Mouse (Mus musculus): ENCODE measurements around the gene Ddx11.

Ddx11 gene

DNA sequence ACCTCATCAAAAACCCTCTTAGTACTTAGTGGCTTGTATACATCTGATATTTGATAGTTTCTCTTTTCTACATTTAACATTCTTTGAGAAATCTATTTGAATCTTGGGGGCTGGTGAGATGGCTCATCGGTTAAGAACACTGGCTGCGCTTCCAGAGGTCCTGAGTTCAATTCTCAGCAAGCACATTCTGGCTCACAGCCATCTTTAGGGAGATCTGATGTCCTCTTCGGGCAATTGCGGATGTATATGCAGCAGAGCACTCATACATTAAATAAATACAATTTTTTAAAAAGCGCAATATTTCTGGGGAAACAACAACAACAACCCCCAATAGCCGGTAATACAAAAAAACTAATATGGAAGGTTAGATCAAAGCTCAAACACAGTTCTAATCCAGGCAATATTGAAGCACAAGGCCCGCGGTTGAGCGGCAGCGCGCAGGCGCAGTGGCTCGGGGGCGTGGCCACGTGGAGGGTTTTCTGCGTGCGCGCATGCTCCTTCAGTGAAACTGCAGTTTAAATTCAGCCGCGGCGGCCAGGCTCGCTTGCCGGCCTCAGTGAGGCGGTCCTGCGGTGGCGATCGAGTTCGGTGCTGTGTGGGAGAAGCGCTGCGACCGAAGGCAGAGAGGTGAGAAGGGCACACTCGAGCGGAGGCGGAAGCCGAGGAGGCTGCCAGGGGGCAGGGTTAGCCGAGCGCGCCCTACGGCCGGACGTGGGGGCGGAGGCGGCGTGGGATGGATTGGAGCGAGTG lies at the start of gene Ddx11:
Ddx11 (plus strand) TSS at position 455 of the 750 bp plus-strand sequence.
- DNase-seq (ENCODE audit: extremely low spot score), result peak; percentile 93

DNA sequence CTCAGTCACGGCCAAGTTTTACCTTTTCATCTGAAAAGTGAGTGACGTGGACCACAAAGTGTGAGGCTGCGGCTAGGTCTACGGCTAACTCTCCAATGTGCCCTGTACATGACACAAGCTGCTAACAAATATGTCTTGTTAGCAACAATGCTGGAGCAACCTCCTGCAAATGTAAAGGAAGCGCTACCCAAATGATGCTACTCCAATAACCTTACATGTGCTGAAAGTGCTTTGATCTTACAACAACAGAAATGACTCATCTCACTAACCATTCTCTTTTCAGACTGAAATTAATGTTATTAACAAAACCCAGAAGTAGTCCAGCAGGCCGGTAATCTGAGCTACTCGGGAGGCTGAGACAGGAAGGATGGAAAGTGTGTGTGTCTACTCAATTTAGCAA lies 49.3 kb upstream of the Ddx11 start:
- no peak for DNase-seq (ENCODE audit: extremely low spot score)

DNA sequence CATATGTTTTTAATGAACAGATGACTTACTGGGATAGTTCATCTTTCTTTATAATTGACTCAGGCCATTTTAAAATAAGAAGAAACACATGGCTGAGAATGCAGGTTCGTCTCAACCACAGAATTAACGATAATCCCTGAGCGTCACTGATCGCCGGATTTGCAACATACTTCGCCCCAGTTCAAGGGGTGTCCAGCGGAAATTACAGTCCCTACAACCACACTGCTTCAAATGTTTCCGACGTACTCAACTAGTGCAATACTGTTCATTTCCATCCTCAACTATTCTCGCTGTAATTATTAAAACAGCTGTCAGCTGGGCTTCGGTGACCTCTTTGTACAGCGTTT lies 47.5 kb upstream of the Ddx11 start:
- peak; percentile 39 for DNase-seq (ENCODE audit: extremely low spot score)

DNA sequence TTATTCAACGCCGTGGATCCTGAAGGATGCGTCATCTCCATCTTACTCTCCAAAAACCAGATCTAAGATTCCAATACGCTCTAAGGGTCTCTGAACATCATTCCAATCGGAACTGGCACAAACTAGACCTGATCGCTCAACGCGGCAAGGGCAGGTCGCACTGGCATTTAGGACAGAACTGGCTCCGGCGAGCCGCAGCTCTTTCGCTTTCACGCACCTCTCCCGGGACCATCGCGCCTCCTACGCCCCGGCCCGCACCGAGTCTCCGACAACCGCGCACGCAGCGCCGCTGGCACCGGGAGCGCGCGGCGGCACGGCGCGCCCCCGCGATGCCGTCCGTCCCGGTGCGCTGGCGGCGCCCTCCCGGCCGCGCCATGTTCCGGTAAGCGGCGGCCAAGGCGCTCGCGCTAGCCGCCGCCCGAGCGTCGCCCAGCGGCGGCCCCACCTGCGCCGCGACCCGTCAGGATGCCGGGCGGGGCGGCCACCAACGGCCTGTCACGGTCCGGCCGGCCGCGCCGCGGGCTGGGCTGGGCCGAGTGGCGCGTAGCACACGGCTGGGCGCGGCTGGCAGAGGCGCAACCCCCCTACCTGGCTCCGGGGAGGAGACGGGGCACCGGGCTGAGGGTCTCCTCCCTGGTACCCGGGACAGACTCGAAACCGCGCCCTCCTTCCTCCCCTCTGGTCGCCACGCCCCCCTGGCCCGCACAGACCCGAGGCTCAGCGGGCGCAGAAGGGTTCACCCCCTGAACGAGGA lies 47.0 kb upstream of the Ddx11 start:
- DNase-seq (ENCODE audit: extremely low spot score), result no peak

DNA sequence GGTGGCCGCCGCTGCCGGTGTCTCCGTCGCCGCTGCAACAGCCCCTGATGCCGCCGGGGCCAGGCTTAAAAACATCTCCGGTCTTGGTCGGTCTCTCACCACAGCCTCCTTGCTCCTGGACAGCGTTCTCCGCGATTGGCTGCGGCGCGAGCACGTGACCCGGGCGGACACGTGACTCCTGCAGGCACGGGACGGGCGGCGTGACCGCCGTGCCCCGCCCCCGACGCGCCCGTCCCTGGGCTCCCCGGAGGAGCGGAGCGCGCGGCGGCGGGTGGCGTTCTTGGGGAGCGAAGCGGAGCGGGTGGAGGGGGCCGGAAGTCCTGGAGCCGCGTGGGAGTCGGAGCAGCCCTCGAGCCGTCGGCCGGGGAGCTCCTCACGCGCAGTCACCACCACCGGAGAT lies 46.4 kb upstream of the Ddx11 start, which contains the start of gene Ankrd12:
Ankrd12 (minus strand) TSS at position 156 of the 400 bp plus-strand sequence.
- peak; percentile 92 for DNase-seq (ENCODE audit: extremely low spot score)

DNA sequence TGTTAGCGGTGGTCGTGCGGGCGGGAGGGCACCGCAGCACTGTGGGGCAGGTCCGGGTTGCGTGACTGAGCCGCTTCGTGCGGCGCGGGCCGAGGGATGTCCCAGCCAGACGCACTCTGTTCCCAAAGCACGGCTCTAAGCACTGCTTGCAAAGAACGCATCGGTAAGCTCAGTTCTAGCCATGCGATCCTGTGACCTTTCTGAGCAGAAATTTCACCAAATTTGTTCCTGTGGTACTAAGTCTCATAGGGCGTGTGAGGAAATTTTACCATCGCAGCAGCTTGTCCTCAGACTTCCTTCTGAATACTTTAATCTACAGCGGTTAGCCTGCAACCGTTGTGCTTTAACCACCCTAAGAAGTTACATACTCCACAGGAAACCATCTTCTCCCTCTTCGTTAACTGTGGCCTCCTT lies 45.9 kb upstream of the Ddx11 start:
- DNase-seq (ENCODE audit: extremely low spot score), result no peak

DNA sequence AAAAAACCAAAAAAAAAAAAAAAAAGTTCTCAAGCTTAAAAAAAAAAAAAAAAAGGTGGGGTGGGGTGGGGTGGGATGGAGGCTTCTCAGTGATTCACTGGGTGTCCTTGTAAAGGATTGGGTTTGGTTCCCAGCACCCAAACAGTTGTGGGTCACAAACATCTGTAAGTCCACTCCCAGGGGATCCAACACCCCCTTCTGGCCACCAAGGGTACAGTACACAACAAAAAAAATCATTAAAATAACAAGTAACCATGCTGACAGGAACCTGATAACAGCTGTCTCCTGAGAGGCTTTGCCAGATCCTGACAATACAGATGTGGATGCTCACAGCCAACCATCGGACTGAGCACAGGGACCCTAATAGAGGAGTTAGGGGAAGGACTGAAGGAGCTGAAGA lies 38.8 kb upstream of the Ddx11 start:
- no peak for DNase-seq (ENCODE audit: extremely low spot score)

DNA sequence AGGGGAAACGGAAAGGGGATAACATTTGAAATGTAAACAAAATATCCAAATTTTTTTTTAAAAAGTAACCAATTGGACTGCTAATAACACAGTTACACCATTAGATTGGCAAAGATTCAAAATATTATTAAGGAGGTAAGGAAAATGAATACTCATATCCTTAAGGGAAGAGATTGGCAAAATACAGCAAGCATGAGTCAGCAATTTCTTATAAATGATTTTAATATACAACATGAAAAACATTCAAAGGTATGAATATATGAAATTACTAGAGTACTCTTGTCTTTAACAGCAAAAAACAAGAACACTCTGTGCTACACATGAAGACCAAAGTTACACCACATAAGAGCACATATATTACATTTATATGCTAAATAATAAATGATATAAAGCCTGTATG lies 38.3 kb upstream of the Ddx11 start:
- no peak for DNase-seq (ENCODE audit: extremely low spot score)

DNA sequence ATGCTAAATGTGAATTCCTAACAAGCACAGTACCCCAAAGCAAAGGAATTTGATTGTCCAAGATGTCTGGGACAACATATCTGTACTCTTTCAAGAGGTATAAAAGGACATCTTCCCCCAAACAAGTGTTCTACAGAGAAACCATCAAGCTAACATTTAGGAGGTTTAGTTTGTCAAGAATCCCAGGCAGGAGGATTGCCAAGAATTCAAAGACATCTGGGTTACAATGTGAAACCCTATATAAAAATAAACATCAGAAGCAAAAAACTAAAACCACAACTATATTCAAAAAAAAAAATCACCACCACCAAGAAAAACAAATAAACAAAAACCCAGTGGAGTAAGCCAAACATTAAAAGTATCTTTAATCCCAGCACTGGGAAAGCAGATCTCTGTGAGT lies 33.1 kb upstream of the Ddx11 start:
- no peak for DNase-seq (ENCODE audit: extremely low spot score)

DNA sequence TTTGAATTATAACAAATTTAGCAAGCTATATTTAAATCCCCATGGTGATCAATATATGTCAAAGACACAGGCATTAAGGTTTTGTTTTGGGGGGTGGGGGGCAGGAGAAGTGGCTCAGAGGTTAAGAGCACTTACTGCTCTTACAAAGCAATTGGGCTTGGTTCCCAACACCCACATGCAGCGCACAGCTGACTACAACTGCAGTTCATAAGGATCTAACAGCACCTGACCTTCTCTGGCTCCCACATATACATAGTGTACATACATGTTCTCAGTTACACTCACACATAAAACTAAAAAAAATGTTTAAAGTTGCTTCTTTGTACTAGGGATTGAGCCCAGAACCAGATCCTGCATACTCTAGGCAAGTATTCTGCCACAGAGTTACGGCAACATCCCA lies 31.9 kb upstream of the Ddx11 start:
- no peak for DNase-seq (ENCODE audit: extremely low spot score)

DNA sequence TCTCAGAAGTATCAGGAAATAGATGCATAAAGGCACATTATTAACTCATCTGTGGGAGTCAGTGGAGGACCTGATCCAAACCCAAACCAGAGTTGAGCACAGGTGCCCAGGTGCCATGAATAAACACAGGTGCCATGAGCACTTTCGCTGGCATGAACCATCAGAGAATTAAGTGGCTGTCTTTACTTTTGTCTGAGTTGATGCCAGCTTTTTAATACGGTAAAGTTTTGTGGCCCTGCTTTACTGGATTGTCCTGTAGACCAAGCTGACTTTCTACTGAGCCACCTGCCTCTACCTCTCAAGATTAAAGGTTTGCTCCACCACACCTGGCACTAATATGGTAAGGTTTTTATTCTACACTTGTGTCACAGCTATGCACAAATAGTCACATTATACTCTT lies 31.3 kb upstream of the Ddx11 start:
- DNase-seq (ENCODE audit: extremely low spot score), result no peak

DNA sequence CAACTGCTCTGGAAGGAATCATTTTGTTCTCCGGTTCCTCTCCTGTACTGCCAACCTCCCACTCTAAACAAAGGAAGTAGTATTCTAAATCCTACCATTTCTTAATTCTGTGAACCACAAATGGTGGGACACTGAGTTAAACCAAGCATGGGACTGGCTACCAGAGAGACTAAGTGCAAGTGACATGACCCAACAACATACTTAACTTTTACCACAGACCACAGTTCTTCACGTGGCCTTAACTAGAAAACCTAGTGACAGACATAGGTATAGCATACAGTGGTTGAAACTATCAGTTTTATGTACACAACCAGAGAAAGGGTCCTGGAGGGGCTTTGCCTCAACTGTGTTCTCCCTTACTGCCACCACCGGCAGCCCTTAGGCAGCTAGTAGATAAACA lies 30.7 kb upstream of the Ddx11 start:
- no peak for DNase-seq (ENCODE audit: extremely low spot score)

DNA sequence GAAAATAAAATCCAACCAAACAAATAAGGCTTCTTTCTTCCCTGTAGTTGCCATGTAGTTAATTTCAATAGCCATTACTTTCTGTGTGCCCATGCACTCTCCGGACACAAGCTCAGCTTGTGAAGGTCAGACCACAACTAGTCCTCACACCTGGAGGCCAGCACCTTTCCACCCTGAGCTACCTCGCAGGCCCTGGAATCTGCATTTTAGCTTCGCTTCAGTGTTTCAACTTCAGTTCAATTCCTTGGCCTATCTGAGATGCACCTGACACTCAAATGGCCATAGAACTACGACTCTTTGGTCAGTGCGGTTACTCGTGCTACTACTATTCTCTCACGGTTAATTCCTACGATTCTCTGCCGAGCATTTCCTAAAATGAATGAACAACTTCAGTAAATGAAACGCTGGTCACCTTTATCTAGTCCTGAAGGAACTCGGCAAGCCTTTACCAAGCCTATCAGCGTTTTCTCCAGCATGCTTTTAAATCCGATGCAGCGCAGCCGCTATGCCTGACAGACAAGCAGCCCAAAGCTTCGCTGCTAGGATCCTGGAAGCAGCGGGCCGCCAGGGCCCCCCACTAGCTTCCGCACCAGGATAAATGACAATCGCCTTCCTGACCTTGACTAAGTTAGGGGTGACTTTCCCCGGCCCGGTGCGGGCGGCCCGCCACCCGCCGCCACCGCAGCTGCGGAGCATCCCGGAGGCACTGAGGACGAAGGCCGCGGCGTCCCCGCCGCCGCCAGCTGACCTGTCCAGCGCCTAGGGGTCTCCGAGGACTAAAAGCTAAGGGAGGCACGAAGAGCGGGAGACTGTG lies 22.5 kb upstream of the Ddx11 start:
- no peak for DNase-seq (ENCODE audit: extremely low spot score)

DNA sequence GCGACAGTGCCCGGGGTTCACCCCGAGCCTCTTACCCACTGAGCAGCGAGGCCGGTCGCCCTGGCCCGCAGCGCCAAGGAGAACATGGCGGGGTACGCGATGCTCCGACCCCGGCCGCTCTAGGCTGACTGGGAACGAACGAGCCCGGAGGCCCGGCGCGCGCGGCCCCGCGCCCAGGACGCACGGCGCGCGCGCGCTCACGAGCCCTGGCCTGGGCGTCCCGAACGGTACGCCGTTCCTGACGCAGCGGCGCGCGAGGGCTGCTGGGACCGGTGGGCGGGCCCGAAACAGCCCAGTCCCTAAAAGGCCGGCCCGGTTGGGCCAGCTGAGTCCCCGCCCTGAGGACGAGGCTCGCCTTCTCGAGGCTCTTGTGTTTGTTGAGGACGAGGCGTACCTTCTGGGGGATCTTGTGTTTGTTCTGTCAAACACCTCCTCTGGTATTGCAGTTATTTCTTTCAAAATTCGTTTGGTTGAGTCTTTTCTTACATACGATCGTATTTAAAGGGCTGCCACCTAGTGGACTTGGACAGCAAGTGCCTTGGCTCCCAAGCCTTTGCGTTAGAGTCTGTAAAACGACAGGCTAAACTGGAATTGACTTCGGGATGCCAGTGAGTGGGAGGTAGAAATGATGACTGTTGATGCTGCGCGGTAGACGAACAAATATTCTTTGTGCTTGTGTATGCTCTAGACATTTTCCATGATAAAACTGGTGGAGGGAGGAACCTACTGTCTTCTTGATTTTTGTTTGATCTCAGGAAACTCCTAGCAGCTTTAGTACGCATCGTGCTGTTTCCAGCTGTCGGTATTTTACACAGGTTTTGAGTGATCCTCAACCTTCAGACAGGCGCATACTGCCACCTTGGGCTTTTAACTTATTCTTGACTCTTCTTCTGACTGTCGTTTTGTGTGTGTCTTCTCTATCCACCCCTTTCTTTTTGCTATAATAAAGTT lies 21.7 kb upstream of the Ddx11 start, which contains the start of gene Ndufv2:
Ndufv2 (minus strand) TSS at position 180 of the 951 bp plus-strand sequence.
- peak; percentile 96 for DNase-seq (ENCODE audit: extremely low spot score)

DNA sequence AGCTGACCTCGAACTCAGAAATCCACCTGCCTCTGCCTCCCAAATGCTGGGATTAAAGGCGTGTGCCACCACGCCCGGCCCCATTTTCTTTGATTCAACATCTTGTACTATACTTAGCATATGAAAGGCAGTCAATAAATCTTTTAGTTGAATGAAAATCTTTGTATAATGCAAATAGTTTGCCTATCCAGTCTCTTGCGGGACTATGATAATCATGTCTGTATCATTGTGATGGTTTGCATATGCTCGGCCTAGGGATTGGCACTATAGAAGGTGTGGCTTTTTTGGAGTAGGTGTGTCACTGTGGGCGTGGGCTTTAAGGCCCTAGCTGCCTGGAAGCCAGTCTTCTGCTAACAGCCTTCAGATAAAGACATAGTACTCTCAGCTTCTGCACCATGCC lies 19.2 kb upstream of the Ddx11 start:
- no peak for DNase-seq (ENCODE audit: extremely low spot score)

DNA sequence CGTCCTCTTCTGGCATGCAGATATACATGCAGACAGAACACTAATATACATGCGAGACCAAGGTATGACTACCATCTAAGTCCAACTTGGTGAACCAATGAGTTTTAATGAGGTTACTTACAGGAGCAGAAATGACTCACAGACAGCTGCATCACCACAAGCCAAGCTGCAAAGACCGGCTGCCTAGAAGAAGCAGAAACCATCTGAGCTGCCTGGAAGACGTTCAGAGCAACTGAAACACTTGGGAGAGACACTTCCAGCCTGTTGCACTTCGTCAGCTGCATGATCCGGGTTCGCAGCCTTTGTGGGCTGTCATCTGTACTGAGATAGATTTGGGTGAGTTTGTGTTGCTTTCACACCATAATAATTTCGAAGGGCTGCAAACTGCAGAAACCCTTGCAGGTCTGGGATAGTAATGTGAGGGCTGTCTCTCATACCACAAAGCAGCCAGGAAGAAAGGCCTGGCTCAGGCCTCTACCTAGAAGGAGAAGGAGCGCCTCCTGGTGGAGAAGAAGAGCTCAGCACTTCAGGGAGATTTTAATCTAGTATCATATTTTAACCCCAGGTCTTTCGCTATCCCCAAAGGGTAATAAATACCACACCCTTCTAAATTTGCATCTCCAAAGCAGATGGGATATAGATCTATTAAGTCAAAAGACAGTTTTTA lies 16.6 kb upstream of the Ddx11 start:
- DNase-seq (ENCODE audit: extremely low spot score), result peak; percentile 50

DNA sequence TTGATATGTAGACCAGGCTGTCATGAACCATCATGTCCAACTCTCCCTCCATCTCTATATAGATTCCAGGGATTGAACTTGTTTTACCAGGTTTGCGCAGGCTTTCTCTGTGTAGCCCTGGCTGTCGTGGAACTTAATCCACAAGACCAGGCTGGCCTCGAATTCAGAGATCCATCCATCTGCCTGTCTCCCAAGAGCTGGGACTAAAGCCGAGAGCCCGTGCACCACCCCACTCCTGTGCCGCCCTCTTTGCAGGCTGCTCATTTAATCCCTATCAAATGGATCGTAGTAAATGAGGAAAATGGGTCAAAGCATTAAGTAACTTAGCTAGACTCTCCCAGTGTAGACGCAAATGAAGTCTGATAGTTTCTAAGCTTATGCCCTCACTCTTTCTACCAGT lies 15.9 kb upstream of the Ddx11 start:
- no peak for DNase-seq (ENCODE audit: extremely low spot score)

DNA sequence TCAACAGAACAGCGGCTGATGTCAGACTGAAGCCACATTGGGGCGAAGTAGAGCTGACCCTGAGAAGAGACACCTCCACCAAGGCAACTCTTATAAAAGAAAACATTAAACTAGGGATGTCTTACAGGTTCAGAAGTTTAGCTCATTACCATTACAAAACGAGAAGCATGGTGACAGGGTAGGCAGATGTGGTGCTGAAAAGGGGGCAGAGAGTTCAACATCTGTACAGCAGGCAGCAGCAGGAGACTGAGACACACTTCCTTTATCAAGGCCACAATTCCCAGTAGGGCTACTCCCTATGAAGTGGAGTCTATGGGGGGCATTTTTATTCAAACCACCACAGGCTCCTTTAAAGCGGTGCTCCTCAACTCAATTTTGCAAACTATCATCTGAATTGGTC lies 15.1 kb upstream of the Ddx11 start:
- DNase-seq (ENCODE audit: extremely low spot score), result no peak

DNA sequence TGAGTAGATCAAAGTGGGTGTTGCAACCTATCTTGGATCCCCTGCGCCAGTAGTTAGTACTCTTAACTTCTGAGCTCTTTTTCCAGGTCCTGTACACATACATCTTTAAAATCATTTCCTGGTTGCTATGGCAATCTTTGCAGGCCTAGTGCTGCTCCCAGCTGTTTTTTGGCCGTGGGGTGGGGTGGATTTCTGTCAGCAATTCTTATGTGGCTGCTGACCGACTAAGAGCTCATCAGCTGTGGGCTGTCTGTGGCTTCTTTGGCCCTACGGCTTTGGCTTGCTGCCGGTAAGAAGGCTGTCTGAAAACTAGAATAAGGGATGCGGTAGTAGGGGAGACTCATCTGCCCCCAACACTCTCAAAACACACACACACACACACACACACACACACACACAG lies 12.6 kb upstream of the Ddx11 start:
- no peak for DNase-seq (ENCODE audit: extremely low spot score)

DNA sequence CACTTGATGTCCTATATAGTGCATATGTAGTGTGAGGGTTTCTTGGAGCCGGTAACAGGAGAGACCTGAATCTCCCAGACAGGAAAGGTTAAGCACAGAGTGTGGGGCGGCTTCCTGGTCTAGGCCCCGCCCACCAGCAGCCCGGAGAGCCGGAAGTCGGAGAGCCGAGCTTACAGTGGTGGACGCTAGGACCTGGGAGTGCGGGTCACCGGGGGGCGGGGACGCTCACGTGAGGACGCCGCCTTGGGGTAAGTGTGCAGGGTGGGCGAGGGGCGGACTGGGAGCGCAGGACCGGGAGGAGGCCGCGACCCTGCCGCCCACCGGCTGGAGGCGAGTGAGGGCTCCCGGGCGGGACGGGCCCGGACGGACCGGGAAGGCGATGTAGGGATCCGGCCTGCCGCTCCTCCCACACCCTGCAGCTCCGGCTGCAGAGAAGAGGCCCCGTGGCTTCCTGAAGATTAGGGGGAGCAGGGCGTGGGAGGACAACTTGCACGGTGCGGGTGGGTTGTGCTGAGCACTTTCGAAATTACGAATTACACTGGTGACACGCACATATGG lies 11.8 kb upstream of the Ddx11 start, which contains the start of gene Washc1:
Washc1 (plus strand) TSS at position 144 of the 558 bp plus-strand sequence.
- peak; percentile 92 for DNase-seq (ENCODE audit: extremely low spot score)
